Mouse (Mus musculus) MEL-GATA-1-ER (cell line): ENCODE measurements around the gene Slc25a16.

ENCODE experiments used
- DNase-seq: peaks from one replicate; pipeline ENCODE4 v3.0.0-alpha.2; 2012; ENCODE audit warnings: low read depth; ENCODE audit errors: extremely low read depth

The Slc25a16 gene

GRCm38 (mm10) chr10:62919925-62920765, at the start of gene Slc25a16:
Gene Slc25a16, plus strand, starts transcription at chr10:62920633.
- peak; percentile 62 for DNase-seq

- no peak for DNase-seq
Measured at GRCm38 (mm10) chr10:62874828-62875227, 45.6 kb upstream of the Slc25a16 start.

GRCm38 (mm10) chr10:62875565-62875964, 44.9 kb upstream of the Slc25a16 start:
- no peak for DNase-seq

GRCm38 (mm10) chr10:62878056-62878455, 42.4 kb upstream of the Slc25a16 start:
- DNase-seq, result no peak

- peak; percentile 51 for DNase-seq
Measured at GRCm38 (mm10) chr10:62881211-62881610, 39.2 kb upstream of the Slc25a16 start.

GRCm38 (mm10) chr10:62883933-62884372, 36.5 kb upstream of the Slc25a16 start:
- no peak for DNase-seq

- no peak for DNase-seq
Measured at GRCm38 (mm10) chr10:62884517-62884916, 35.9 kb upstream of the Slc25a16 start.

- DNase-seq, result no peak
Measured at GRCm38 (mm10) chr10:62885460-62885859, 35.0 kb upstream of the Slc25a16 start.

- DNase-seq, result no peak
Measured at GRCm38 (mm10) chr10:62885969-62886798, 34.2 kb upstream of the Slc25a16 start.

GRCm38 (mm10) chr10:62886799-62887591, 33.4 kb upstream of the Slc25a16 start:
- DNase-seq, result no peak

- DNase-seq, result no peak
Measured at GRCm38 (mm10) chr10:62891025-62891424, 29.4 kb upstream of the Slc25a16 start.

- no peak for DNase-seq
Measured at GRCm38 (mm10) chr10:62892549-62893232, 27.7 kb upstream of the Slc25a16 start.

- DNase-seq, result no peak
Measured at GRCm38 (mm10) chr10:62893356-62893884, 27.0 kb upstream of the Slc25a16 start.

- DNase-seq, result no peak
Measured at GRCm38 (mm10) chr10:62894447-62894846, 26.0 kb upstream of the Slc25a16 start.

GRCm38 (mm10) chr10:62895386-62895785, 25.0 kb upstream of the Slc25a16 start:
- no peak for DNase-seq

- no peak for DNase-seq
Measured at GRCm38 (mm10) chr10:62896035-62896434, 24.4 kb upstream of the Slc25a16 start.

GRCm38 (mm10) chr10:62896774-62897173, 23.7 kb upstream of the Slc25a16 start:
- DNase-seq, result no peak

GRCm38 (mm10) chr10:62897437-62897836, 23.0 kb upstream of the Slc25a16 start:
- no peak for DNase-seq

GRCm38 (mm10) chr10:62898061-62898460, 22.4 kb upstream of the Slc25a16 start:
- no peak for DNase-seq

GRCm38 (mm10) chr10:62900144-62900543, 20.3 kb upstream of the Slc25a16 start:
- no peak for DNase-seq

- DNase-seq, result no peak
Measured at GRCm38 (mm10) chr10:62901826-62902225, 18.6 kb upstream of the Slc25a16 start.
